Mouse (Mus musculus) cerebellum, postnatal 36 days (tissue): ENCODE measurements around the gene Mbtps1.

ENCODE experiments used
- DNase-seq, 2 experiments: peaks; one replicate each; pipeline ENCODE4 v3.0.0; 2021 to 2022; ENCODE audit warnings: mixed read lengths in 2 of 2

Gene Mbtps1

GRCm38 (mm10) chr8:119557821-119558602 is 523 bp downstream of the Mbtps1 start:
- DNase-seq: peak in 1 of 2 experiments; percentile 81

GRCm38 (mm10) chr8:119557132-119557531 is 1.4 kb downstream of the Mbtps1 start:
- DNase-seq: no peak

GRCm38 (mm10) chr8:119555861-119556260 is 2.7 kb downstream of the Mbtps1 start:
- no peak for DNase-seq

- DNase-seq: no peak
Measured at GRCm38 (mm10) chr8:119552967-119553366, 5.6 kb downstream of the Mbtps1 start.

- no peak for DNase-seq
Measured at GRCm38 (mm10) chr8:119548560-119549113, 9.9 kb downstream of the Mbtps1 start.

GRCm38 (mm10) chr8:119547019-119547691 is 11.4 kb downstream of the Mbtps1 start:
- DNase-seq: no peak

- DNase-seq: no peak
Measured at GRCm38 (mm10) chr8:119545791-119546190, 12.7 kb downstream of the Mbtps1 start.

- no peak for DNase-seq
Measured at GRCm38 (mm10) chr8:119545180-119545579, 13.4 kb downstream of the Mbtps1 start.

- no peak for DNase-seq
Measured at GRCm38 (mm10) chr8:119544606-119545005, 13.9 kb downstream of the Mbtps1 start.

GRCm38 (mm10) chr8:119531973-119532372 is 26.6 kb downstream of the Mbtps1 start:
- DNase-seq: no peak

GRCm38 (mm10) chr8:119531397-119531796 is 27.1 kb downstream of the Mbtps1 start:
- DNase-seq: no peak

GRCm38 (mm10) chr8:119530937-119531336 is 27.6 kb downstream of the Mbtps1 start:
- no peak for DNase-seq

- no peak for DNase-seq
Measured at GRCm38 (mm10) chr8:119528762-119529161, 29.8 kb downstream of the Mbtps1 start.

GRCm38 (mm10) chr8:119520102-119520501 is 38.4 kb downstream of the Mbtps1 start:
- no peak for DNase-seq

GRCm38 (mm10) chr8:119516674-119517073 is 41.9 kb downstream of the Mbtps1 start:
- DNase-seq: no peak

- no peak for DNase-seq
Measured at GRCm38 (mm10) chr8:119515767-119516166, 42.8 kb downstream of the Mbtps1 start.

GRCm38 (mm10) chr8:119514940-119515339 is 43.6 kb downstream of the Mbtps1 start:
- DNase-seq: no peak

- peak; percentile 69 to 77 for DNase-seq
Measured at GRCm38 (mm10) chr8:119513405-119513804, 45.1 kb downstream of the Mbtps1 start.

- no peak for DNase-seq
Measured at GRCm38 (mm10) chr8:119511722-119512121, 46.8 kb downstream of the Mbtps1 start.

- no peak for DNase-seq
Measured at GRCm38 (mm10) chr8:119510471-119510870, 48.1 kb downstream of the Mbtps1 start.

- DNase-seq: no peak
Measured at GRCm38 (mm10) chr8:119506106-119506505, 52.4 kb downstream of the Mbtps1 start.

GRCm38 (mm10) chr8:119505488-119505887 is 53.0 kb downstream of the Mbtps1 start:
- no peak for DNase-seq

- peak; percentile 36 to 45 for DNase-seq
Measured at GRCm38 (mm10) chr8:119503191-119503767, 55.3 kb downstream of the Mbtps1 start.
